Mouse (Mus musculus) spleen, adult 12 weeks (tissue): ENCODE data around the gene Sox6.

Experiments used
- DNase-seq: peaks from one replicate; pipeline ENCODE4 v3.0.0; 2022; ENCODE audit warnings: low spot score

The Sox6 gene

GRCm38 (mm10) chr7:115752121-115752634, 286.4 kb downstream of the Sox6 start:
- DNase-seq: no peak

GRCm38 (mm10) chr7:115751083-115751482, 287.5 kb downstream of the Sox6 start:
- DNase-seq: no peak

- no peak for DNase-seq
Observed at GRCm38 (mm10) chr7:115750275-115750825, 288.2 kb downstream of the Sox6 start.

- DNase-seq: no peak
Observed at GRCm38 (mm10) chr7:115747541-115747940, 291.1 kb downstream of the Sox6 start.

GRCm38 (mm10) chr7:115745672-115746253, 292.8 kb downstream of the Sox6 start:
- no peak for DNase-seq

- no peak for DNase-seq
Observed at GRCm38 (mm10) chr7:115734137-115734536, 304.5 kb downstream of the Sox6 start.

GRCm38 (mm10) chr7:115732824-115733223, 305.8 kb downstream of the Sox6 start:
- no peak for DNase-seq

GRCm38 (mm10) chr7:115726776-115727175, 311.8 kb downstream of the Sox6 start:
- DNase-seq: no peak

- DNase-seq: no peak
Observed at GRCm38 (mm10) chr7:115724404-115724803, 314.2 kb downstream of the Sox6 start.

GRCm38 (mm10) chr7:115721624-115722540, 316.7 kb downstream of the Sox6 start:
- no peak for DNase-seq

GRCm38 (mm10) chr7:115719791-115720190, 318.8 kb downstream of the Sox6 start:
- DNase-seq: no peak

GRCm38 (mm10) chr7:115706141-115706540, 332.5 kb downstream of the Sox6 start:
- no peak for DNase-seq

- no peak for DNase-seq
Observed at GRCm38 (mm10) chr7:115698105-115698504, 340.5 kb downstream of the Sox6 start.

GRCm38 (mm10) chr7:115693206-115693605, 345.4 kb downstream of the Sox6 start:
- DNase-seq: no peak

- no peak for DNase-seq
Observed at GRCm38 (mm10) chr7:115691091-115691490, 347.5 kb downstream of the Sox6 start.

- no peak for DNase-seq
Observed at GRCm38 (mm10) chr7:115686687-115687086, 351.9 kb downstream of the Sox6 start.

- no peak for DNase-seq
Observed at GRCm38 (mm10) chr7:115684142-115684541, 354.5 kb downstream of the Sox6 start.

- DNase-seq: no peak
Observed at GRCm38 (mm10) chr7:115671749-115672148, 366.8 kb downstream of the Sox6 start.

- no peak for DNase-seq
Observed at GRCm38 (mm10) chr7:115671272-115671671, 367.3 kb downstream of the Sox6 start.

- no peak for DNase-seq
Observed at GRCm38 (mm10) chr7:115669207-115670004, 369.2 kb downstream of the Sox6 start.

- no peak for DNase-seq
Observed at GRCm38 (mm10) chr7:115666686-115667382, 371.8 kb downstream of the Sox6 start.
